In the genomic region with DNA sequence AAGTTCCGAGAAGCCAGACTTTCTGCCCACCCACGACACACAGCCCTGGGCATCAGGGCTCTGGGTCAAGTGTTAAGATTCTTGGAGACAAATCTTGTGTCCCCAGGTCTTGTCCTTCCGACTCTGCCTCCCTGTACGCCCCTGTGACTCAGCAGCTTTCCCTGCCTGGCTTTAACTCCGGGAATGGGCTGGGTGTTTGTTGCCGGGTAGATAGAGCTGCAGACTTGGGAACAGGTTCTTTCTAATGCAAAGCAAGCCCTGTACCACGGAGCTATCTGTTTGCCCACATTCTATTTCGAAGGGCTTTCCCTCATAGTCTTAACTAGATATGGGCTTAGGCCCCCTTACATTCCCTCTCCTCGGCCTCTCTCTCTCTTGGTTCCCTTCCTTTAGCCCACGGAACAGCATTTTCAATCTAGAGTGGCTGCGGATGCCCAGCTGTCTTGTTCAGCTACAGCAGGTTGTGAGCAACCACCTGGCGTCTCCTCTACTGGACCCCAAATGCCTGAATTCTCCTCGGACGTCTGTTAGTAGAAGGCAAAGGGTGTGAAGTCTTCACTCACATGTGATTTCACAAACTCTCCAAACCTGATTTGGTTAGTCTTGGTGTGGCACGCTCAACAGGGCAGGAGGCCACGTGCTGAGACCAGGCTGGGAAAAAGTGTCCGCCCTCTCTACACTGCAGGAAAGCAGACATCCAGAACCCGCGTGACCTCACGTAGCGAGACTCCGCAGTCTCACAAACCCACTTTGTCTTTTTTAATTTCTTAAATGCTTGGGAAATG, we compare ENCODE assay signal across 8 mouse cellular contexts. TPM values are rescaled to one million over a fixed set of nuclear protein-coding genes. Genes with fewer than 3 reads are reported as not detected.
DNase-seq lines count a peak whose midpoint lies in the region; ATAC-seq and TF ChIP-seq lines count a peak whose summit lies in the region.

No protein-coding gene starts in this region.

- intact Hi-C loops in left cerebral cortex, adult 2 months (cut with DNase I), result no loop called here

- H3K4me1 ChIP-seq in kidney, adult 2 months (ENCODE audit: control insufficient read depth, insufficient read depth, low read length), result peaks cover 21% of the 10 kb centered on the region
- peaks cover 38% of the 10 kb centered on the region for H3K4me1 ChIP-seq in heart, embryonic 10.5 days
- peaks cover 42% of the 10 kb centered on the region for H3K4me1 ChIP-seq in midbrain, embryonic 10.5 days

- WGBS in kidney, adult 2 months, result 18% methylated on average over 22 of the region's 22 CpGs
- 9% methylated on average over 22 of the region's 22 CpGs for WGBS in heart, embryonic 10.5 days
- WGBS in midbrain, embryonic 10.5 days, result 14% methylated on average over 22 of the region's 22 CpGs

- H3K4me3 ChIP-seq in kidney, adult 2 months (ENCODE audit: insufficient read depth, low read depth, low read length), result peak overlapping the region; percentile 82
- H3K4me3 ChIP-seq in heart, embryonic 10.5 days, result peak overlapping the region; percentile 98
- peak overlapping the region; percentile 94 for H3K4me3 ChIP-seq in left cerebral cortex, adult 2 months
- H3K4me3 ChIP-seq in midbrain, embryonic 10.5 days, result peak overlapping the region; percentile 92

- H3K27me3 ChIP-seq in kidney, adult 2 months (replicated peaks; ENCODE audit: control insufficient read depth, insufficient read depth, low read length), result no peaks in the 10 kb centered on the region
- H3K27me3 ChIP-seq in heart, embryonic 10.5 days (ENCODE audit: insufficient read depth, poor library complexity, severe bottlenecking), result no peaks in the 10 kb centered on the region
- H3K27me3 ChIP-seq in midbrain, embryonic 10.5 days (ENCODE audit: low read depth, poor library complexity, severe bottlenecking), result 0 out of 2 replicates have a peak, but pooled peaks cover 3% of the 10 kb centered on the region

- no peak for TF ChIP-seq CTCF in kidney, adult 2 months (conservative IDR thresholded peaks at IDR 0.05; ENCODE audit: insufficient read depth, insufficient read length, low read depth, low read length)
- no peak for TF ChIP-seq CTCF in left cerebral cortex, adult 2 months (IDR thresholded peaks at IDR 0.05)

- no peak for TF ChIP-seq POLR2A in kidney, adult 2 months (IDR thresholded peaks at IDR 0.05; ENCODE audit: low read depth, low read length)

- H3K27ac ChIP-seq in kidney, adult 2 months (ENCODE audit: insufficient read depth, low read depth, low read length), result peak overlapping the region; percentile 97
- H3K27ac ChIP-seq in heart, embryonic 10.5 days, result peak overlapping the region; percentile 99
- H3K27ac ChIP-seq in left cerebral cortex, adult 2 months, result peak overlapping the region; percentile 99
- H3K27ac ChIP-seq in midbrain, embryonic 10.5 days (replicated peaks), result peak overlapping the region; percentile 97

- ATAC-seq in CD4-positive, CD25-positive, alpha-beta regulatory T cell, adult 4 months, result no peak

- peak; percentile 85 for DNase-seq in kidney, adult 2 months
- DNase-seq in kidney, postnatal 10 days, result no peak
- DNase-seq in c-Kit-positive CD71-positive TER-119-negative erythroid progenitor cells, embryonic 14.5 days (ENCODE audit: low read depth), result peak; percentile 55
- peak; percentile 81 for DNase-seq in heart, embryonic 10.5 days (ENCODE audit: low spot score)
- DNase-seq in left cerebral cortex, adult 2 months (ENCODE audit: extremely low spot score in 1 of 2, low spot score in 2 of 2), result no peak
- DNase-seq in midbrain, embryonic 10.5 days (ENCODE audit: low spot score), result no peak
- no peak for DNase-seq in urinary bladder, postnatal 10 days (ENCODE audit: low spot score)

- H3K9me3 ChIP-seq in heart, embryonic 10.5 days, result no peaks in the 10 kb centered on the region
- 0 out of 2 replicates have a peak, but pooled peaks cover 5% of the 10 kb centered on the region for H3K9me3 ChIP-seq in midbrain, embryonic 10.5 days (replicated peaks)

- no peaks in the 10 kb centered on the region for H3K36me3 ChIP-seq in kidney, adult 2 months (ENCODE audit: control insufficient read depth, insufficient read depth, low read length)
- H3K36me3 ChIP-seq in heart, embryonic 10.5 days, result peaks cover 4% of the 10 kb centered on the region; the same call in 1 of the 2 replicates
- no peaks in the 10 kb centered on the region for H3K36me3 ChIP-seq in midbrain, embryonic 10.5 days

RNA-seq across cellular contexts. Expression of gene Vdac1, which starts 0.8 kb away (rescaled TPM):
- 259 and 341 TPM in 2 replicates for polyA plus RNA-seq in kidney, adult 2 months (2012; rRNA removed)
- 304 and 442 TPM in 2 replicates for polyA plus RNA-seq in heart, embryonic 10.5 days (2016; fragmentation: Nextera tagmentation; extraction: Ambion mirVana)
- total RNA-seq in left cerebral cortex, adult 2 months (2021), result 100 to 1,000 TPM; 518 to 557 TPM
- 221 and 222 TPM in 2 replicates for polyA plus RNA-seq in midbrain, embryonic 10.5 days (2016; fragmentation: Nextera tagmentation; extraction: Ambion mirVana)
- polyA plus RNA-seq in CD4-positive, CD25-positive, alpha-beta regulatory T cell, adult 4 months (2017; shearing (Covaris generic)), result 100 to 1,000 TPM in 1 of 2 experiments, 10 to 100 TPM in 1; 67.5 to 104 TPM

RNA-seq across cellular contexts. Expression of gene 9530068E07Rik, which starts 36.4 kb away (rescaled TPM):
- polyA plus RNA-seq in kidney, adult 2 months (2012; rRNA removed), result 219 and 245 TPM in 2 replicates
- 201 and 225 TPM in 2 replicates for polyA plus RNA-seq in heart, embryonic 10.5 days (2016; fragmentation: Nextera tagmentation; extraction: Ambion mirVana)
- 10 to 100 TPM; 59.2 to 64.2 TPM for total RNA-seq in left cerebral cortex, adult 2 months (2021)
- polyA plus RNA-seq in midbrain, embryonic 10.5 days (2016; fragmentation: Nextera tagmentation; extraction: Ambion mirVana), result 171 and 174 TPM in 2 replicates
- 10 to 100 TPM; 43.7 to 50.8 TPM for polyA plus RNA-seq in CD4-positive, CD25-positive, alpha-beta regulatory T cell, adult 4 months (2017; shearing (Covaris generic))

Comparison
In these comparisons a context has a peak if more than half of its experiments do, and no peak if none do; other contexts are left out.
1. DNase-seq: peak in kidney, adult 2 months (single experiment), c-Kit-positive CD71-positive TER-119-negative erythroid progenitor cells, embryonic 14.5 days (single experiment) and heart, embryonic 10.5 days (single experiment); none in kidney, postnatal 10 days (single experiment), left cerebral cortex, adult 2 months (0 of 2), midbrain, embryonic 10.5 days (single experiment) and urinary bladder, postnatal 10 days (single experiment).
2. Peak in every context shown above with its lines, with median percentiles within 50 percentile points of each other: H3K27ac ChIP-seq and H3K4me3 ChIP-seq.